Comparison of ENCODE assay signal across 8 mouse cellular contexts in genomic region chr4:108032352-108032849, GRCm38 (mm10).
DNase-seq lines count a peak whose midpoint lies in the region; ATAC-seq and TF ChIP-seq lines count a peak whose summit lies in the region.

No protein-coding gene starts in this region.

- no peaks in the 10 kb centered on the region for H3K36me3 ChIP-seq in embryonic facial prominence, embryonic 15.5 days
- H3K36me3 ChIP-seq in intestine, embryonic 15.5 days: no peaks in the 10 kb centered on the region
- H3K36me3 ChIP-seq in myocyte (ENCODE audit: control insufficient read depth, insufficient read depth): no peaks in the 10 kb centered on the region

- no peak overlapping the region for H3ac ChIP-seq in myocyte (ENCODE audit: control insufficient read depth, insufficient read length)

- WGBS in embryonic facial prominence, embryonic 15.5 days: 36% methylated on average over 11 of the region's 11 CpGs
- WGBS in intestine, embryonic 15.5 days: 40% methylated on average over 11 of the region's 11 CpGs

- no peaks in the 10 kb centered on the region for H3K9me3 ChIP-seq in embryonic facial prominence, embryonic 15.5 days (replicated peaks)
- H3K9me3 ChIP-seq in intestine, embryonic 15.5 days: no peaks in the 10 kb centered on the region

- no peak for ATAC-seq in embryonic facial prominence, embryonic 15.5 days (ENCODE audit: insufficient number of reproducible peaks, low FRiP score, low TSS enrichment, low read depth)
- no peak for ATAC-seq in intestine, embryonic 15.5 days

- no peak for DNase-seq in layer of hippocampus, adult 2 months (ENCODE audit: low spot score in 2 of 2)
- DNase-seq in layer of hippocampus, adult 9-10 months (ENCODE audit: low spot score): no peak
- DNase-seq in T-cell, adult 2 months (ENCODE audit: low spot score): no peak
- no peak for DNase-seq in spleen, adult 12 weeks (ENCODE audit: low spot score)
- no peak for DNase-seq in ovary, postnatal 14 days (ENCODE audit: low spot score)

- peak overlapping the region; percentile 98 for H3K4me2 ChIP-seq in embryonic facial prominence, embryonic 15.5 days (replicated peaks)
- peak overlapping the region; percentile 99 for H3K4me2 ChIP-seq in intestine, embryonic 15.5 days (replicated peaks)
- peak overlapping the region; percentile 69 for H3K4me2 ChIP-seq in myocyte (ENCODE audit: low read depth)

- H3K9ac ChIP-seq in embryonic facial prominence, embryonic 15.5 days: peak overlapping the region; percentile 58
- H3K9ac ChIP-seq in intestine, embryonic 15.5 days: peak overlapping the region; percentile 49; the same call in 1 of the 2 replicates

- H3K27ac ChIP-seq in layer of hippocampus, adult 2 months: 0 out of 2 replicates have a peak overlapping the region, but pooled peaks have one; percentile 74
- H3K27ac ChIP-seq in embryonic facial prominence, embryonic 15.5 days (replicated peaks): peak overlapping the region; percentile 56; the same call in 1 of the 2 replicates
- H3K27ac ChIP-seq in intestine, embryonic 15.5 days: no peak overlapping the region

- no peaks in the 10 kb centered on the region for H3K79me2 ChIP-seq in myocyte (ENCODE audit: control insufficient read depth, insufficient read depth)

- TF ChIP-seq CTCF in layer of hippocampus, adult 2 months (conservative IDR thresholded peaks at IDR 0.05): no peak

- peaks cover 23% of the 10 kb centered on the region for H3K27me3 ChIP-seq in embryonic facial prominence, embryonic 15.5 days
- H3K27me3 ChIP-seq in intestine, embryonic 15.5 days (replicated peaks): peaks cover 29% of the 10 kb centered on the region
- peaks cover 32% of the 10 kb centered on the region for H3K27me3 ChIP-seq in myocyte (ENCODE audit: control insufficient read depth, insufficient read depth, insufficient read length)

- peaks cover 25% of the 10 kb centered on the region for H3K4me1 ChIP-seq in embryonic facial prominence, embryonic 15.5 days
- peaks cover 16% of the 10 kb centered on the region for H3K4me1 ChIP-seq in intestine, embryonic 15.5 days (replicated peaks)

- no peak for TF ChIP-seq POLR2A in myocyte (IDR thresholded peaks at IDR 0.05; ENCODE audit: insufficient read length, low read depth)

- peak overlapping the region; percentile 75 for H3K4me3 ChIP-seq in layer of hippocampus, adult 2 months
- peak overlapping the region; percentile 64 for H3K4me3 ChIP-seq in embryonic facial prominence, embryonic 15.5 days (replicated peaks)
- peak overlapping the region; percentile 58 for H3K4me3 ChIP-seq in intestine, embryonic 15.5 days (replicated peaks)
- no peak overlapping the region for H3K4me3 ChIP-seq in myocyte

TF ChIP-seq in myocyte, 11 proteins besides CTCF, POLR2A, EP300 and RAD21:
- TF ChIP-seq MYOD1 (IDR thresholded peaks at IDR 0.05; ENCODE audit: control insufficient read depth in 1 of 3, insufficient read length in 2 of 3, low read depth in 2 of 3) (peak in 1 of 3 experiments; percentile 22), REST (IDR thresholded peaks at IDR 0.05; ENCODE audit: insufficient read depth, insufficient read length) (no peak)
